Mouse (Mus musculus) liver, postnatal 0 days (tissue): ENCODE results near the gene Tbc1d15.

Experiments used
- CTCF ChIP-seq: sonication (generic); IDR thresholded peaks from 2 replicates; pipeline ENCODE4 v1.5.1; 2016; ENCODE audit warnings: antibody characterized with exemption, low read depth
- EP300 ChIP-seq: IDR thresholded peaks from 2 replicates; pipeline ENCODE4 v1.6.1; 2016; ENCODE audit warnings: antibody characterized with exemption, low read depth, mild to moderate bottlenecking

- TF ChIP-seq CTCF (no peak), EP300 (no peak)
These were observed 22.2 kb downstream of the Tbc1d15 start for GRCm38 (mm10) chr10:115229023-115229422.
